ENCODE assay signal across 20 mouse cellular contexts in the genomic region with DNA sequence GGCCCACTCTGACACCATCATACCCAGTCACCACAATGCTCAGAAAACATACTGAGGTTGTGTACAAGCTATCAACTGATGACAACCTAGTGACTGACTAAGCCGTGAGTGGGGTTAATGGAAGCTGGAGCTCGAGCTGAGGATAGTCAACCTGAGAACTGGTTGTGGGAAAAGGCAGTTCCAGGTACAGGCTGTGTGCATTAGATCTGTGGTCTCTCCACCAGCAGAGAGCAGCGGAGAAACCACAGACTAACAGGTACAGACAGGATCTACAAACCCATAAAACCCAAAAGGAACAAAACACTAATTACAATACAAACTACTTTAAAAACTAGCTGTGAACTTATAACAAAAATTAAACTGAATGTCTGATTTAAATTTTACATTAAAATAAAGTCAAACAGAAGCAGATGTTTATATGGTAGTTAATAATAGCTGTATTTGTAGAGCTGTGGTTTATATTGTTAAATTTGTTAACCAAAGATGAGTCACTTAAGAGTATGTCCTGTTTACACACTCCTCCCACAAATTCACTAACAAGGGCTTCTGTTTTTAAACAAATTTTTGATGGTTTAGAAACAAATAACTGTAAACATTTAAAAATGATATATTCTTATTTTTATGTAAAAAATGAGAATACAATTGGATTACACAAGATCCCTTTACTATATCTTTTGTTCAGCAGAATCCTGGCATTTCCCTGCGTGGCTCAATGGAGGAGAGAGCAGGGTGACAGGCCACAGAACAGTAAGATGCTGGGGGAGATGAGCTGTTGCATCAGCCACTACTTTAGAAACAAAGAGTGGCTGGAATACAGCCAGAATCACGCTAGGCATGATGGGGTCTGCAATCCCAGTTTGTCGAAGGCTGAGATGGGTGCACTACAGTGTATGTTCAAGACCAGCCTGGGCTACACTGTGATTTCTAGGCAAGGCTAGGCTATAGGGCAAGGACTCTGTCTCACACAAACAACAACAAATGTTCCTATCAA. TPM values are rescaled to one million over a fixed set of nuclear protein-coding genes. Genes with fewer than 3 reads are reported as not detected.
DNase-seq lines count a peak whose midpoint lies in the region; ATAC-seq and TF ChIP-seq lines count a peak whose summit lies in the region.
"Had no signal": no experiment of that assay in that cellular context is flagged by ENCODE, and none has a peak within 500 bp of the region (broad histone marks: within the 10 kb centered on the region; RNA-seq: fewer than 3 reads in every experiment).

No protein-coding gene starts in this region.

- H3K79me2 ChIP-seq in myocyte (ENCODE audit: control insufficient read depth, insufficient read depth) = peaks cover 12% of the 10 kb centered on the region

- no peak overlapping the region for H3K4me2 ChIP-seq in forebrain, embryonic 14.5 days (ENCODE audit: low read length)
- no peak overlapping the region for H3K4me2 ChIP-seq in forebrain, embryonic 12.5 days
- no peak overlapping the region for H3K4me2 ChIP-seq in lung, postnatal 0 days (replicated peaks; ENCODE audit: low read depth, low read length)
- no peak overlapping the region for H3K4me2 ChIP-seq in myocyte (ENCODE audit: low read depth)
- H3K4me2 ChIP-seq: hindbrain, embryonic 12.5 days; liver, embryonic 13.5 days; neural tube, embryonic 13.5 days had no signal

- no peaks in the 10 kb centered on the region for H3K4me1 ChIP-seq in forebrain, embryonic 14.5 days (ENCODE audit: control insufficient read depth, insufficient read depth, low read length)
- H3K4me1 ChIP-seq in forebrain, embryonic 12.5 days = no peaks in the 10 kb centered on the region; the same call in 1 of the 2 replicates
- H3K4me1 ChIP-seq in lung, postnatal 0 days (ENCODE audit: insufficient read depth, low read depth, low read length) = no peaks in the 10 kb centered on the region
- H3K4me1 ChIP-seq: embryonic facial prominence, embryonic 10.5 days; hindbrain, embryonic 12.5 days had no signal

- H3K27me3 ChIP-seq in forebrain, embryonic 14.5 days (replicated peaks; ENCODE audit: control insufficient read depth, insufficient read depth, low read length) = no peaks in the 10 kb centered on the region
- H3K27me3 ChIP-seq in forebrain, embryonic 12.5 days = no peaks in the 10 kb centered on the region
- H3K27me3 ChIP-seq in lung, postnatal 0 days (replicated peaks; ENCODE audit: insufficient read depth, low read length) = no peaks in the 10 kb centered on the region
- H3K27me3 ChIP-seq in myocyte (ENCODE audit: control insufficient read depth, insufficient read depth, insufficient read length) = no peaks in the 10 kb centered on the region
- H3K27me3 ChIP-seq: hindbrain, embryonic 12.5 days; liver, embryonic 13.5 days; neural tube, embryonic 13.5 days had no signal

- no peaks in the 10 kb centered on the region for H3K9me3 ChIP-seq in forebrain, embryonic 14.5 days (replicated peaks; ENCODE audit: control insufficient read depth, low read length)
- H3K9me3 ChIP-seq in forebrain, embryonic 12.5 days = no peaks in the 10 kb centered on the region
- H3K9me3 ChIP-seq in lung, postnatal 0 days (ENCODE audit: low read length) = no peaks in the 10 kb centered on the region
- H3K9me3 ChIP-seq: embryonic facial prominence, embryonic 10.5 days; hindbrain, embryonic 12.5 days; liver, embryonic 13.5 days; neural tube, embryonic 13.5 days had no signal

- TF ChIP-seq POLR2A in myocyte (IDR thresholded peaks at IDR 0.05; ENCODE audit: insufficient read length, low read depth) = no peak

- H3K9ac ChIP-seq in forebrain, embryonic 14.5 days (ENCODE audit: low read length) = no peak overlapping the region
- no peak overlapping the region for H3K9ac ChIP-seq in forebrain, embryonic 12.5 days
- H3K9ac ChIP-seq in lung, postnatal 0 days (replicated peaks; ENCODE audit: low read depth) = no peak overlapping the region
- H3K9ac ChIP-seq: hindbrain, embryonic 12.5 days; liver, embryonic 13.5 days; neural tube, embryonic 13.5 days had no signal

- no peak overlapping the region for H3ac ChIP-seq in myocyte (ENCODE audit: control insufficient read depth, insufficient read length)

- no peak for TF ChIP-seq CTCF in lung, postnatal 0 days (IDR thresholded peaks at IDR 0.05)

- TF ChIP-seq EP300 in lung, postnatal 0 days (IDR thresholded peaks at IDR 0.05) = no peak

- 0 out of 2 replicates have a peak, but pooled peaks have one; percentile 37 for ATAC-seq in forebrain, embryonic 14.5 days
- ATAC-seq in forebrain, embryonic 12.5 days (ENCODE audit: low FRiP score) = no peak
- ATAC-seq in lung, postnatal 0 days = no peak
- no peak for ATAC-seq in megakaryocyte progenitor cell, adult 5-6 weeks (replicated peaks; ENCODE audit: poor library complexity)

- peaks cover 19% of the 10 kb centered on the region for H3K36me3 ChIP-seq in forebrain, embryonic 14.5 days (ENCODE audit: control insufficient read depth, insufficient read depth, low read length)
- H3K36me3 ChIP-seq in forebrain, embryonic 12.5 days (replicated peaks) = peaks cover 9% of the 10 kb centered on the region; the same call in 1 of the 2 replicates
- H3K36me3 ChIP-seq in lung, postnatal 0 days (ENCODE audit: insufficient read depth, low read length) = no peaks in the 10 kb centered on the region
- H3K36me3 ChIP-seq in myocyte (ENCODE audit: control insufficient read depth, insufficient read depth) = peaks cover 9% of the 10 kb centered on the region
- H3K36me3 ChIP-seq: liver, embryonic 13.5 days had no signal

- DNase-seq in forebrain, embryonic 14.5 days (ENCODE audit: low spot score) = peak; percentile 19
- DNase-seq in lung, postnatal 0 days (ENCODE audit: low spot score) = peak; percentile 15
- no peak for DNase-seq in lung, postnatal 14 days
- DNase-seq in NIH3T3 (ENCODE audit: low read depth) = peak; percentile 10
- DNase-seq in adrenal gland, postnatal 14 days = no peak
- DNase-seq: B cell, adult 2 months; cerebellum, adult 11 months; cerebellum, postnatal 25 days; kidney, adult 8-10 months; liver, embryonic 13.5 days; spleen, adult 18-20 months; thymus, postnatal 14 days had no signal

- WGBS in forebrain, embryonic 14.5 days = 67% methylated on average over 6 of the region's 6 CpGs
- 86% methylated on average over 6 of the region's 6 CpGs for WGBS in forebrain, embryonic 12.5 days
- 64% methylated on average over 6 of the region's 6 CpGs for WGBS in lung, postnatal 0 days

- no peak overlapping the region for H3K4me3 ChIP-seq in forebrain, embryonic 14.5 days (ENCODE audit: low read depth, low read length)
- no peak overlapping the region for H3K4me3 ChIP-seq in forebrain, embryonic 12.5 days (replicated peaks)
- no peak overlapping the region for H3K4me3 ChIP-seq in lung, postnatal 0 days (ENCODE audit: low read depth, low read length)
- no peak overlapping the region for H3K4me3 ChIP-seq in myocyte
- H3K4me3 ChIP-seq: embryonic facial prominence, embryonic 10.5 days; erythroblast, embryonic 14.5 days; hindbrain, embryonic 12.5 days; liver, embryonic 13.5 days; neural tube, embryonic 13.5 days had no signal

- H3K27ac ChIP-seq in forebrain, embryonic 14.5 days (ENCODE audit: low read depth, low read length) = no peak overlapping the region
- no peak overlapping the region for H3K27ac ChIP-seq in forebrain, embryonic 12.5 days
- no peak overlapping the region for H3K27ac ChIP-seq in lung, postnatal 0 days (ENCODE audit: low read length)
- H3K27ac ChIP-seq: embryonic facial prominence, embryonic 10.5 days; hindbrain, embryonic 12.5 days; liver, embryonic 13.5 days; macrophage; neural tube, embryonic 13.5 days had no signal

TF ChIP-seq in myocyte, 11 proteins besides CTCF, POLR2A, EP300 and RAD21:
- peak; percentile 61; the same call in 1 of the 2 replicates for TF ChIP-seq CEBPB (IDR thresholded peaks at IDR 0.05; ENCODE audit: insufficient read depth, poor library complexity, severe bottlenecking)
- TF ChIP-seq REST (IDR thresholded peaks at IDR 0.05; ENCODE audit: insufficient read depth, insufficient read length) = no peak

RNA-seq across cellular contexts. Expression of a gene that starts 54.5 kb away (rescaled TPM):
- 115 and 159 TPM in 2 replicates for polyA plus RNA-seq in forebrain, embryonic 14.5 days (2014; fragmentation: Nextera tagmentation; extraction: Ambion mirVana)
- polyA plus RNA-seq in forebrain, embryonic 12.5 days (2016; fragmentation: Nextera tagmentation; extraction: Ambion mirVana) = 92.2 and 103 TPM in 2 replicates
- 37.5 and 40.9 TPM in 2 replicates for polyA plus RNA-seq in lung, postnatal 0 days (2015; fragmentation: Nextera tagmentation; extraction: Ambion mirVana)
- 19.6 TPM for polyA plus RNA-seq in myocyte (2012; fragmentation: generic; extraction: Trizol)
- total RNA-seq in adrenal gland, postnatal 14 days (2021) = 103 and 114 TPM in 2 replicates
- total RNA-seq in megakaryocyte progenitor cell, adult 5-6 weeks (2015) = 67.8 and 72.9 TPM in 2 replicates
- 60.8 and 75.2 TPM in 2 replicates for total RNA-seq in megakaryocyte progenitor cell, adult 5-6 weeks (2017)

Comparison
In these comparisons a context has a peak if more than half of its experiments do, and no peak if none do; other contexts are left out.
1. DNase-seq: peak in forebrain, embryonic 14.5 days (single experiment), lung, postnatal 0 days (single experiment) and NIH3T3 (single experiment); none in lung, postnatal 14 days (single experiment) and adrenal gland, postnatal 14 days (single experiment).